24 mouse cellular contexts compared by ENCODE assay signal in genomic region chr11:80156841-80157240, GRCm38 (mm10). TPM values are rescaled to one million over a fixed set of nuclear protein-coding genes. Genes with fewer than 3 reads are reported as not detected.
A peak's percentile ranks its signal among the peaks of the same experiment; 100 is the strongest.
DNase-seq lines count a peak whose midpoint lies in the region; ATAC-seq and TF ChIP-seq lines count a peak whose summit lies in the region.
"Had no signal": no experiment of that assay in that cellular context is flagged by ENCODE, and none has a peak within 500 bp of the region (broad histone marks: within the 10 kb centered on the region; RNA-seq: fewer than 3 reads in every experiment).

No protein-coding gene starts in this region.

- H3K79me2 ChIP-seq in macrophage (ENCODE audit: inconsistent target): peaks cover 77% of the 10 kb centered on the region

- no peak overlapping the region for H3K4me2 ChIP-seq in hindbrain, postnatal 0 days (ENCODE audit: low read depth, low read length)
- H3K4me2 ChIP-seq in neural tube, embryonic 15.5 days: no peak overlapping the region
- no peak overlapping the region for H3K4me2 ChIP-seq in kidney, embryonic 16.5 days (replicated peaks; ENCODE audit: low read depth, low read length)
- H3K4me2 ChIP-seq: embryonic facial prominence, embryonic 12.5 days; forebrain, embryonic 13.5 days; forebrain, embryonic 15.5 days had no signal

- 60% methylated on average over 4 of the region's 4 CpGs for WGBS in macrophage (ENCODE audit: missing documents)
- WGBS in hindbrain, postnatal 0 days: 79% methylated on average over 4 of the region's 4 CpGs
- WGBS in neural tube, embryonic 15.5 days: 78% methylated on average over 4 of the region's 4 CpGs
- 86% methylated on average over 4 of the region's 4 CpGs for WGBS in kidney, embryonic 16.5 days

- 0 out of 2 replicates have a peak, but pooled peaks cover 4% of the 10 kb centered on the region for H3K4me1 ChIP-seq in hindbrain, postnatal 0 days (ENCODE audit: insufficient read depth, low read length)
- peaks cover 9% of the 10 kb centered on the region for H3K4me1 ChIP-seq in neural tube, embryonic 15.5 days
- 0 out of 2 replicates have a peak, but pooled peaks cover 6% of the 10 kb centered on the region for H3K4me1 ChIP-seq in kidney, embryonic 16.5 days (ENCODE audit: insufficient read depth, low read length)

- H3K9me3 ChIP-seq in hindbrain, postnatal 0 days (ENCODE audit: low read length): no peaks in the 10 kb centered on the region
- no peaks in the 10 kb centered on the region for H3K9me3 ChIP-seq in neural tube, embryonic 15.5 days (replicated peaks)
- no peaks in the 10 kb centered on the region for H3K9me3 ChIP-seq in kidney, embryonic 16.5 days (ENCODE audit: low read length)
- H3K9me3 ChIP-seq: embryonic facial prominence, embryonic 10.5 days; embryonic facial prominence, embryonic 12.5 days; forebrain, embryonic 13.5 days; forebrain, embryonic 15.5 days had no signal

- no peak overlapping the region for H3K9ac ChIP-seq in hindbrain, postnatal 0 days (replicated peaks; ENCODE audit: low read length)
- no peak overlapping the region for H3K9ac ChIP-seq in neural tube, embryonic 15.5 days (replicated peaks)
- H3K9ac ChIP-seq in kidney, embryonic 16.5 days (replicated peaks; ENCODE audit: low read length): no peak overlapping the region
- H3K9ac ChIP-seq: embryonic facial prominence, embryonic 12.5 days; forebrain, embryonic 13.5 days; forebrain, embryonic 15.5 days; forebrain, postnatal 0 days had no signal

- peaks cover 20% of the 10 kb centered on the region for H3K27me3 ChIP-seq in hindbrain, postnatal 0 days (ENCODE audit: insufficient read depth, low read length)
- H3K27me3 ChIP-seq in neural tube, embryonic 15.5 days (replicated peaks): peaks cover 46% of the 10 kb centered on the region
- H3K27me3 ChIP-seq in kidney, embryonic 16.5 days (ENCODE audit: insufficient read depth, low read length): peaks cover 25% of the 10 kb centered on the region
- H3K27me3 ChIP-seq: CH12.LX had no signal

- ATAC-seq in hindbrain, postnatal 0 days: no peak
- ATAC-seq in neural tube, embryonic 15.5 days (ENCODE audit: low FRiP score): no peak
- ATAC-seq in kidney, embryonic 16.5 days (ENCODE audit: low FRiP score, low TSS enrichment): no peak
- ATAC-seq: CD4-positive, CD25-positive, alpha-beta regulatory T cell, adult 4 months; forebrain, embryonic 13.5 days; forebrain, embryonic 15.5 days; forebrain, postnatal 0 days had no signal

- H3K27ac ChIP-seq in macrophage: peak overlapping the region; percentile 69; the same call in 1 of the 2 replicates
- no peak overlapping the region for H3K27ac ChIP-seq in hindbrain, postnatal 0 days
- no peak overlapping the region for H3K27ac ChIP-seq in neural tube, embryonic 15.5 days (replicated peaks)
- H3K27ac ChIP-seq in kidney, embryonic 16.5 days (ENCODE audit: low read length): no peak overlapping the region
- H3K27ac ChIP-seq: embryonic facial prominence, embryonic 10.5 days; embryonic facial prominence, embryonic 12.5 days; forebrain, embryonic 13.5 days; forebrain, embryonic 15.5 days had no signal

- DNase-seq in heart, adult 11 months: peak; percentile 92
- no peak for DNase-seq in heart, postnatal 4 days
- peak; percentile 44 for DNase-seq in 416B (ENCODE audit: low read depth)
- DNase-seq in NIH3T3 (ENCODE audit: low read depth): peak; percentile 33
- no peak for DNase-seq in hindbrain, postnatal 0 days (ENCODE audit: low spot score)
- DNase-seq: adrenal gland, postnatal 10 days; adrenal gland, postnatal 25 days; B cell, adult 2 months; cerebellum, adult 11-12 months; cerebellum, adult 2 months; cerebellum, adult 9-10 months; cerebellum, postnatal 10 days; cerebellum, postnatal 25 days; forebrain, postnatal 0 days had no signal

- no peak overlapping the region for H3K4me3 ChIP-seq in macrophage (ENCODE audit: inconsistent target)
- H3K4me3 ChIP-seq in hindbrain, postnatal 0 days (ENCODE audit: low read length): no peak overlapping the region
- no peak overlapping the region for H3K4me3 ChIP-seq in neural tube, embryonic 15.5 days (replicated peaks)
- H3K4me3 ChIP-seq in kidney, embryonic 16.5 days (ENCODE audit: low read length): no peak overlapping the region
- H3K4me3 ChIP-seq: embryonic facial prominence, embryonic 10.5 days; embryonic facial prominence, embryonic 12.5 days; forebrain, embryonic 13.5 days; forebrain, embryonic 15.5 days had no signal

- no peak for TF ChIP-seq CTCF in hindbrain, postnatal 0 days (IDR thresholded peaks at IDR 0.05; ENCODE audit: low read depth)

- peaks cover 47% of the 10 kb centered on the region for H3K36me3 ChIP-seq in macrophage (ENCODE audit: inconsistent target)
- no peaks in the 10 kb centered on the region for H3K36me3 ChIP-seq in hindbrain, postnatal 0 days (ENCODE audit: insufficient read depth, low read length)
- H3K36me3 ChIP-seq in neural tube, embryonic 15.5 days: no peaks in the 10 kb centered on the region
- no peaks in the 10 kb centered on the region for H3K36me3 ChIP-seq in kidney, embryonic 16.5 days (ENCODE audit: insufficient read depth, low read length)
- H3K36me3 ChIP-seq: embryonic facial prominence, embryonic 10.5 days; embryonic facial prominence, embryonic 12.5 days; forebrain, embryonic 15.5 days; G1E had no signal

RNA-seq across cellular contexts. Expression of gene Adap2, which starts 2.9 kb away (rescaled TPM):
- total RNA-seq in heart, postnatal 4 days (2021): 1 to 10 TPM; 3.6 to 4.3 TPM
- total RNA-seq in macrophage (2018; cell fraction: chromatin; rRNA removed): 100 to 1,000 TPM; 119 to 715 (median 357) TPM
- total RNA-seq in macrophage (2018; cell fraction: cytosol; rRNA removed): 100 to 1,000 TPM in 19 of 26 experiments, 10 to 100 TPM in 7; 65.8 to 202 (median 108) TPM
- 100 to 1,000 TPM in 24 of 26 experiments, 10 to 100 TPM in 2; 94.4 to 583 (median 247) TPM for total RNA-seq in macrophage (2018; cell fraction: nucleus; rRNA removed)
- 54.5 to 101 TPM (median 85.2 TPM) in 3 replicates for polyA plus RNA-seq in macrophage (2018)
- total RNA-seq in hindbrain, postnatal 0 days (2014; rRNA removed): 4.1 and 4.9 TPM in 2 replicates
- 3.7 and 4.9 TPM in 2 replicates for polyA plus RNA-seq in hindbrain, postnatal 0 days (2015; fragmentation: Nextera tagmentation; extraction: Ambion mirVana)
- 3.4 and 4.1 TPM in 2 replicates for polyA plus RNA-seq in neural tube, embryonic 15.5 days (2015; fragmentation: Nextera tagmentation; extraction: Ambion mirVana)
- polyA plus RNA-seq in kidney, embryonic 16.5 days (2015; fragmentation: Nextera tagmentation; extraction: Ambion mirVana): 3.1 and 3.6 TPM in 2 replicates
- total RNA-seq: CH12.LX, G1E had no signal
- polyA plus RNA-seq: G1E had no signal

RNA-seq across cellular contexts. Expression of gene Tefm, which starts 14.9 kb away (rescaled TPM):
- 10 to 100 TPM; 19.1 to 19.5 TPM for total RNA-seq in heart, postnatal 4 days (2021)
- 10 to 100 TPM in 5 of 26 experiments, 1 to 10 TPM in 21; 1.0 to 12.9 (median 5.6) TPM for total RNA-seq in macrophage (2018; cell fraction: chromatin; rRNA removed)
- total RNA-seq in macrophage (2018; cell fraction: cytosol; rRNA removed): 10 to 100 TPM in 18 of 26 experiments, 1 to 10 TPM in 8; 4.6 to 15.5 (median 10.5) TPM
- total RNA-seq in macrophage (2018; cell fraction: nucleus; rRNA removed): 10 to 100 TPM in 10 of 26 experiments, 1 to 10 TPM in 16; 1.6 to 17.8 (median 8.9) TPM
- 7.9 to 16.0 TPM (median 9.1 TPM) in 3 replicates for polyA plus RNA-seq in macrophage (2018)
- total RNA-seq in hindbrain, postnatal 0 days (2014; rRNA removed): 8.6 and 8.9 TPM in 2 replicates
- polyA plus RNA-seq in hindbrain, postnatal 0 days (2015; fragmentation: Nextera tagmentation; extraction: Ambion mirVana): 18.6 and 22.9 TPM in 2 replicates
- polyA plus RNA-seq in neural tube, embryonic 15.5 days (2015; fragmentation: Nextera tagmentation; extraction: Ambion mirVana): 21.9 and 26.3 TPM in 2 replicates
- 35.0 and 39.0 TPM in 2 replicates for polyA plus RNA-seq in kidney, embryonic 16.5 days (2015; fragmentation: Nextera tagmentation; extraction: Ambion mirVana)

RNA-seq across cellular contexts. Expression of gene Rnf135, which starts 26.8 kb away (rescaled TPM):
- total RNA-seq in heart, postnatal 4 days (2021): 1 to 10 TPM; 5.2 to 8.5 TPM
- total RNA-seq in macrophage (2018; cell fraction: chromatin; rRNA removed): 10 to 100 TPM; 17.2 to 69.8 (median 48.8) TPM
- total RNA-seq in macrophage (2018; cell fraction: cytosol; rRNA removed): 10 to 100 TPM; 15.5 to 57.5 (median 30.7) TPM
- total RNA-seq in macrophage (2018; cell fraction: nucleus; rRNA removed): 10 to 100 TPM; 23.7 to 88.1 (median 50.5) TPM
- polyA plus RNA-seq in macrophage (2018): 8.8 to 30.5 TPM (median 15.2 TPM) in 3 replicates
- total RNA-seq in hindbrain, postnatal 0 days (2014; rRNA removed): 2.3 and 5.0 TPM in 2 replicates
- 4.7 and 4.8 TPM in 2 replicates for polyA plus RNA-seq in hindbrain, postnatal 0 days (2015; fragmentation: Nextera tagmentation; extraction: Ambion mirVana)
- 2.9 and 6.2 TPM in 2 replicates for polyA plus RNA-seq in neural tube, embryonic 15.5 days (2015; fragmentation: Nextera tagmentation; extraction: Ambion mirVana)
- polyA plus RNA-seq in kidney, embryonic 16.5 days (2015; fragmentation: Nextera tagmentation; extraction: Ambion mirVana): 12.9 and 14.0 TPM in 2 replicates

RNA-seq across cellular contexts. Expression of gene Rhot1, which starts 52.0 kb away (rescaled TPM):
- 10 to 100 TPM; 62.6 to 63.8 TPM for total RNA-seq in heart, postnatal 4 days (2021)
- total RNA-seq in macrophage (2018; cell fraction: chromatin; rRNA removed): 100 to 1,000 TPM in 11 of 26 experiments, 10 to 100 TPM in 15; 39.2 to 147 (median 95.7) TPM
- 10 to 100 TPM; 27.7 to 40.3 (median 34.9) TPM for total RNA-seq in macrophage (2018; cell fraction: cytosol; rRNA removed)
- 100 to 1,000 TPM in 3 of 26 experiments, 10 to 100 TPM in 23; 28.3 to 114 (median 51.9) TPM for total RNA-seq in macrophage (2018; cell fraction: nucleus; rRNA removed)
- 29.4 to 36.6 TPM (median 30.4 TPM) in 3 replicates for polyA plus RNA-seq in macrophage (2018)
- 50.0 and 62.1 TPM in 2 replicates for total RNA-seq in hindbrain, postnatal 0 days (2014; rRNA removed)
- polyA plus RNA-seq in hindbrain, postnatal 0 days (2015; fragmentation: Nextera tagmentation; extraction: Ambion mirVana): 57.4 and 59.1 TPM in 2 replicates
- polyA plus RNA-seq in neural tube, embryonic 15.5 days (2015; fragmentation: Nextera tagmentation; extraction: Ambion mirVana): 70.2 and 72.9 TPM in 2 replicates
- polyA plus RNA-seq in kidney, embryonic 16.5 days (2015; fragmentation: Nextera tagmentation; extraction: Ambion mirVana): 57.6 and 60.4 TPM in 2 replicates

Comparison
In these comparisons a context has a peak if more than half of its experiments do, and no peak if none do; other contexts are left out.
1. DNase-seq: peak in heart, adult 11 months (single experiment), 416B (single experiment) and NIH3T3 (single experiment); none in heart, postnatal 4 days (single experiment) and hindbrain, postnatal 0 days (single experiment).